Mouse (Mus musculus) cerebellum, postnatal 36 days (tissue): ENCODE data around the gene Ccdc6.

Experiments used
- DNase-seq, 2 experiments: peaks; one replicate each; pipeline ENCODE4 v3.0.0; 2021 to 2022; ENCODE audit warnings: mixed read lengths in 2 of 2

The Ccdc6 gene

DNA sequence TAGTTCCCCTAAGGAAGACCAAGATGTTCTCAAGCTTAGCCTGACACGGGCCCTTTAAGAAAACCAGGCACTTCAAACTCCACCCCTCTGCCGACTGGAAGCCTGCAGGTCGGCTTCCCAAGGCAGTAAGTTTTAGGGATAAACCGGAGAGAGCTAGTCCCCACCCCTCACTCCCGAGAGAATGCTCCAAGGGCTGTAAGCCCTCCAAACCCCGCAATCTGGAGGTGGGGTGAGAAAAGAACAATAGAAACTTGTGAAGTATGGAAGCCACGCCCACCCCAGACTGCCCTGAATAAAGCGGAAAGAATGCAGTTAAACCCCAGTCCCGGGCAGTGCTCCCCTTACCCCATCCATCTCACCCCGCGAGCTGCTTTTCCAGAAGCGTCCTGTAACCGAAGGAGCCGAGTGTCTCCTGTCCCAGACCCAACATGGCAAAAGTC is 1.9 kb upstream of the Ccdc6 start:
- no peak for DNase-seq

DNA sequence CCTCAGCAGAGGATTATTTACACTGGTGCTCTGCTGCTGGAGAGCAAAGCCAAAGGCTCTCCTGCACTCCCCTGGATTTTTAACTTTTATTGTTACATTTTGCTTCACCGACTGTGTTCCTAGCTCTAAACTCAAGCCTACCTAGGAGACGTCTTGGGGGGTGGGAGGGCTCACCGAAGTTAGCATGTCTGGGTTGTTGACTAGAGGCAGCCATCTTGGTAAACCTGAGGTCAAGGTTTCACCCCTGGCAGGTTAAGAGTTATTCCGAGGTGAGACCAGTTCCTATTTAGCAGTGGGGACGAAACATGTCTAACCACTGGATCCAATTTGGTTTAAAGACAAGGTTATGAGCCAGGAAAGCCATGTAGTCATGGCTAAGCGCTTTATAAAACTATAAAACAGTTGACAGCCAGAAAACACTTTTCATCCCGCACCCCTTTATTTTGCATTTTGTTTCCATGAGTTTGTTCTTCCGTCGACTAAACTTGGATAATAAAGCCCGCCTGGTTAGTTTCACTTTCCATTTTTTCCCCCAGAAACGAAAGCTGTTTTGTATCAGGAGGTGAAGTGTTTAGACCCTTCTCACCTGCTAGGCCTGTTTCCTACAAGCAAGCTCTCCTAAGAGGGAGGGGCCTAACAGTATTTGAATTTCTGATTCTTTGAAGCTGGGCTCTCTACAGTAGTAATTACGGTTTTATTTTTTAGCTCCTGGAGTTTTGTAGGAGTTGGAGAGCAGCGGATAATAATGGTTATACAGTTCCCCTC is 1.2 kb upstream of the Ccdc6 start:
- DNase-seq, result no peak

DNA sequence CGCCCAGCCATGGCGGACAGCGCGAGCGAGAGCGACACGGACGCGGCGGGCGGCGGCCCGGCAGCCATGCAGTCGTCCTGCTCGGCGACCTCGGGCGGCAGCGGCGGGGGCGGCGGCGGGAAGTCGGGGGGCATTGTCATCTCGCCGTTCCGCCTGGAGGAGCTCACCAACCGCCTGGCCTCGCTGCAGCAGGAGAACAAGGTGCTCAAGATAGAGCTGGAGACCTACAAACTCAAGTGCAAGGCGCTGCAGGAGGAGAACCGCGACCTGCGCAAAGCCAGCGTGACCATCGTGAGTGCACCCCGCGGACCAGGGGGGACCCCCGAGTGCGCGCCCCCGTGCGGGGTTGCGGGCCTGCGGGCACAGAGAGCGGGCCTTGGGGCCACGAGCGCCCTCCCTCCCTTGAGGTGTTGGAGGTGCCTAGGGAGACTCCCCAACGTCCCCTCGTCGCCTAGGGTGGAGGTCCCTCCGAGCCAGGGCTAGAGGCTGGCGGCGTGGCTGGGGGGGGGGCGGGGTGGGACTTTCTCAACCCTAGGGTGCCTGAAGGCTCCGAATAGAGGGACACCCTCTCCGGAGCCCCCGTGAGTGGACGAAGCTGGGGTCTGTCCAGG is 475 bp downstream of the Ccdc6 start:
- DNase-seq, result peak; percentile 43 to 45

- peak; percentile 45 to 50 for DNase-seq
Measured at GRCm38 (mm10) chr10:70097911-70098569, 1.1 kb downstream of the Ccdc6 start.

GRCm38 (mm10) chr10:70098626-70099025 is 1.7 kb downstream of the Ccdc6 start:
- DNase-seq, result no peak

- no peak for DNase-seq
Measured at GRCm38 (mm10) chr10:70099052-70099451, 2.1 kb downstream of the Ccdc6 start.

GRCm38 (mm10) chr10:70102086-70102485 is 5.2 kb downstream of the Ccdc6 start:
- DNase-seq, result no peak

DNA sequence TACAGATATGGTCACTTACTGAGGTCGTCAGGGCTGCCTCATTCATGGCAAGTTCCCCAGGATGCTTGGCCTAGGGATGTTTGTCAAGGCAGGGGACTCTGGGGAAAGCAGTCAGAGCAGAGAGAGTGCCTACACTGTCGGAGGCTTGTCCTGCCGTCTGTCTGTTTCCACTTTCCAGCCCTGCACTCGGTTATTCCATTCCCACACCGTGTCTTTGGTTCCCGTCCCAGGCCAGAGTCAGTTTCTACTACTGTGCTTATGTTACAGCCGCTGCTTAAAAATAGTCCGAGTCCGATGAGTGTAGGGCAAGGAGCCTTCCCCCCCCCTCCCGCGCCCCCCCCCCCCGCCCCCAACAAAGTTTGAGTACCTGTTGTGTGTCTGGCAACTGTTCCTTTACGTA is 11.1 kb downstream of the Ccdc6 start:
- DNase-seq, result no peak

DNA sequence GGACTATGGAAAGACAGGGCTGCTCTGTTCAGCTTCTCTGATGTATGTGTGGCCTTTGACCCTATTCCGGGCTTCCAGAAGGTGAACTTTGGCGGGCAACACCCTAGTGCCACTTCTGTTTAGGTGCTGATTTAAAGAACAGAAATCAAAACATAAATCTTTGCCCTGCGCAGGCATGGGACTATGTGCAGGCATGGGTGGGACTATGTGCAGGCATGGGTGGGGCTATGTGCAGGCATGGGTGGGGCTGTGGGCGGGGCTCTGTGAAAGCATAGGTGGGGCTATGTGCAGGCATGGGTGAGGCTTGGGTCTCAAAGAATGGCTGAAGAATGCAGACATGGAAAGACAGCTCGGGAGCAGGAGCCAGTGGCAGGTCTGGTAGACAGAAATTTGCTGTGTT is 13.1 kb downstream of the Ccdc6 start:
- peak in 1 of 2 experiments; percentile 2 for DNase-seq

GRCm38 (mm10) chr10:70110815-70111214 is 13.9 kb downstream of the Ccdc6 start:
- no peak for DNase-seq

- DNase-seq, result no peak
Measured at GRCm38 (mm10) chr10:70111643-70112042, 14.7 kb downstream of the Ccdc6 start.

DNA sequence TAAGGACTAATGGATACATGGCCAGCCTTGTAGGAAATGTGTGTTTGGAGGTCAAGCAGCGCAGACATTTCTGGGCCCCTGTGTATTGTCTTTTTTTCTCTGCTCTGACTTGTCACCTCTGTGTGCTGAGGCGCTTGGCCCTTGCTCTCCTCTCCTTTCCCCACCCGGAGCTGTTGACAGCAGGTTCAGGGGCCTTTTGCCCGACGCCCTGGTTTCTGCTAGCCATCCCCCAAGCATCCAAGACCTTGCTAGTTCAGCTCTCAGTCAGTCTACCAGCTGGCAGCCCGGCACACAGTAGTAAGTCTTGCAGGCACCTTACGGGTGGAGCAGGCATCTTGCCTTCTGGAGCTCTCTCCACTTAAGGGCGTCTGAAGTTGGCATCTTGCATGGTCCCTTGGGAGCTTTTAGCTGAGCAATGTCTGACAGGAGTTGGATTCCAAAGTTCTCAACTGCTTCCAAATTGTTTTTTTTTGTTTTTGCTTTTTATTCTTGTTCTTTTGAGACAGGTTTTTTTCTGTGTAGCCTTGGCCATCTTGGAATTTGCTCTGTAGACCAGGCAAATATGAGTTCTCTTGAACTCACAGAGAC is 17.2 kb downstream of the Ccdc6 start:
- DNase-seq, result no peak

DNA sequence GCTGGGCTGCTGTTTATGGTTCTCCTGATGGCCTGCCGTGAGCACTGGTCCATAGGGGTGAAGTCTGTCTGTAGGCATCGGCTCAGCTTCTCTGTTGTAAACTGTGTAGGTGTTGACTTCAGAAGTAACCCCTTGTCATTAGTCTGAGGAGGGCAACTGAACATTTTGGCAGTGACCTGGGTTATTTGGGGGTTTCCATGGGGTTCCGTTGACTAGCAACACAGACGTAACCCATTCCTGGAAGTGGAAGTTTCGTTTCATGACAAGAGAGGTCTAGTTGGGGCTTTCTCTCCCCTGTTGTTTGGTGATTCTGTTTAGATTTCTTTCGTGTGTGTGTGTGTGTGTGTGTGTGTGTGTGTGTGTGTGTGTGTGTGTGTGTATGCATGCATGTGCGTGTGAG is 19.5 kb downstream of the Ccdc6 start:
- no peak for DNase-seq

DNA sequence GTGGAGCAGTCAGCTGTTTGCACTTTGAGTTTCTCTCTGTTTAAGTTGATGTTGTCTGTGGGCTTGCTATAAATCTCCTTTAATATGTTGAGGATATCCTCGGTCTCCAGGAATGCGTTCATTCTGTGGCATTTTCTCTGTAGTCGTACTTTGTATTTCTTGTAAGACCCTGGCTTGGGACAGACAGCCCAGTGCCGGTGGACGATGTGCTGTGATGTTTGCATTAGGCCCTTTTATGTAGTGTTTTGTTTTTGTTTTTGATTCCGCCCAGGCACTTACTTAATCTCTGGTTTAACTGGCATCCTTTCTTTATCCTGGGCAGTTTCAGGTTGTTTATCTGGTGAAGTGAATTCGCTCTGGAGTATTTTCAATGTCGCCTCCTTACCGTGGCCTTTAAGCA is 22.5 kb downstream of the Ccdc6 start:
- DNase-seq, result no peak

DNA sequence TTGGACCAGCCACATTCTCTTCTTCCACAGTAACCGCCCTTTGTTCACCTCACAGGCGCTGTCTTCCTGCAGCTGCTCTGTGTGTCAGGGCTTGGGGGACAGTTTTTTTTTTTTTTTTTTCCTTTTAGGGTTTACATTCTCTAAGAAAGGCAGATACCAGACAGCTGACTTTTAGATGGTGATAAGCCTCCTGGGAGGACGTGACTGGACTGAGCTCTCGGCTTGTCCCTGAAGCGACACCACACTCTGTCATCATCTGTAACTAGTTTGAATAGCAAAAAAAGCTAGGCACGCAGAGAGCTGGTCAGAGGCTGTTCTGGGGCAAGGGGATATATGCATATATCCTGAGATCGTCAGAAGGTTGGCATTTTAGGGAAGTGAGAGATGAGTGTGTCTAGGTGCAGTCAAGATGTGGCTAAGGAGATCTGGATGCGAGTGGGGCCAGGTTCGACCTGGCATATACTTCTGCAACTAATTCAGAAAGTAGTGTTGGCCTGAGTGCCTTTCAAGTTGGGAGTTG is 23.0 kb downstream of the Ccdc6 start:
- no peak for DNase-seq

DNA sequence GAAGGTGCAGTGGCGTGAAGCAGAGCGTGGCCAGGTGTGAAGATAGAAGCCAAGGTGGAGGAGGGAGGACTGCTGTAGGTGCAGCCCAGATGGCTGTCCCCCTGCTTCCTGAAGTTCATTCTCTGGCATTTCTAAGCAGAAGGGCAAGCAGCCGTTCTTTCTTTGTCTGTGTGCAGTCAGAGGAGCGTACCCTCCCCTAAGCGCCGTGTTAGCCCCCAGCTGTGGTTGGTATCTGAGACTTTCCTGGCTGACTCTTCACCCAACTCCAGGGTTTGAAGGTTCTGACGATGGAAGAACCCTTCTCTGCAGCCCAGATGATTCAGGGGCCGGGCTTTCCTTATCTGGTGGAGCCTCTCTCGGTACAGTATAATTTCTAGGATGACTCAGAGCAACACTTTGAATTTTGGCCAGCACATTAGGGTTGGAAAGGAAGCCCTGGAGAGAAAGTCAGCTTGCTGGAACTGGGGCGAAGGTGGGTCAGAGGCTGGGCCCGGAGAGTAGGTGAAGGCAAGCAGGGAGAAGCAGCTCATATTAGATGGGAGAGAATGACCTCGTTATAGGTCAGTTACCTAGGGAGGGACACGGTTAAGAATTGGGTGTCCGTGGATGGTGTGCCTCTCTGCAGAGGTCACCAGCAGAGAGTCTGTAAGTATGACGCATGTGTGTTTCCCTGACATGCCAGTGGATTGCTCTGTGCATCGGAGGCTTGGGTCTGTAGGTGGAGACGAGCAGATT is 23.9 kb downstream of the Ccdc6 start:
- peak; percentile 25 to 53 for DNase-seq

DNA sequence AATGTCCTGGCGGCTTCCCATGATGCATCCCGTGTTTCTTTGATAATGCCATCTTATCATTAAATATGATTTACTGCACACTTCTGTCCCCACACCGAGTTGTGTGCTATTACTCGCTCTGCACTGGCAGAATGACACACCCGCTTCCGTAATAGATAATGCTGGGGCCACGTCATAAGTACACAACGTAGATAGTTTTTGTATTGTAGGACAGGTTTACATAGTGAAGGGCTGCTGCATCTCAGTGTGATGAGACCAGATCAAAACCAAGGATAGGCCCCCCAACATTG is 24.4 kb downstream of the Ccdc6 start:
- no peak for DNase-seq

DNA sequence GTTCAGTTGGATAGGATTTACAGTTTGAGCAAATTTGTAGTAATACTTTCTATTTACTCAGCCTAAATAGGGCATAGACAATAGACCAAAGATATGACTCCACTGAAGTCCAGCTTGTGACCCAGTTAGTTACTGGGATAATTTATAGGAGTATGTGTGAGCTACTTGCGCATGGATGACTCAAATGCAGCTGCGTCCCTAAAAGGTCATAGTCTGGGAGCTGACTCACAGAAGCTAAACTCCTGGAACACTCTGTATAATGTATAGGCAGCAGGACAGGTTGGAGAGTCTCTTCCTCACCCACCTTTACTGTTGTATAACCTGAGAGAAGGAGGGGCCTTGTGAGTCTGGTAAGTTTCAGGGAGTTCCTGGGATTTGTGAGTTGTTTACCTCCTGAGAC is 26.5 kb downstream of the Ccdc6 start:
- DNase-seq, result no peak

- no peak for DNase-seq
Measured at GRCm38 (mm10) chr10:70125491-70125890, 28.6 kb downstream of the Ccdc6 start.

GRCm38 (mm10) chr10:70127273-70127672 is 30.4 kb downstream of the Ccdc6 start:
- DNase-seq, result no peak

DNA sequence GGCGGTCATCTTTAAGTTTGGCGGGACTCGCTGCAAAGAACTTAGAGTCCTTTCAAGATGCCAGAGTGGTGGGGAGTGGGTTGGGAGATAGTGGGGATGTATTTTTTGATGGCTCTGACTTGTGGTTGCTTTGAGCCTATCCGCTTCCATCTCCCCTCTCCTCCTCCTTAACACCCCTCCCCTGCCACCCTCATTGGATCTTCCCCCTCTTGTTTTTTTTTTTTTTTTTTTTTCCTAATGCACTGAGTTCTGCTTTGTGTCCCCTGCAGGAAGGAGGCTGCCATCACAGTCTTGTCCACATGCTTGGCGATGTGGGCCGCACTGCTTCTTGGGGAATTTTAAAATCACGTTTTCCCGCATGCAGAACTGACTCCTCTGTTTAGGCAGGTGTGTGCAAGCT is 31.5 kb downstream of the Ccdc6 start:
- no peak for DNase-seq

GRCm38 (mm10) chr10:70132087-70132560 is 35.2 kb downstream of the Ccdc6 start:
- no peak for DNase-seq

- DNase-seq, result no peak
Measured at GRCm38 (mm10) chr10:70132714-70133113, 35.8 kb downstream of the Ccdc6 start.
